Mouse (Mus musculus) midbrain, embryonic 14.5 days (tissue): ENCODE data around the gene Gla. TPM values are rescaled to one million over a fixed set of nuclear protein-coding genes. Genes with fewer than 3 reads are reported as not detected.

Source experiments
- ATAC-seq: fragments of 200-750 bp; cut with Nextera tagmentation; 2 replicates; pipeline ENCODE4 v1.8.0; 2017; ENCODE audit warnings: moderate number of reproducible peaks, moderate library complexity; ENCODE audit not compliant: low FRiP score, low TSS enrichment
- DNase-seq: peaks from one replicate; pipeline ENCODE4 v3.0.0-alpha.2; 2015
- H3K27ac ChIP-seq: fragments of 300-500 bp; sonication (generic); replicated peaks from 2 replicates; pipeline ENCODE4 v1.5.1; 2014; ENCODE audit warnings: mild to moderate bottlenecking, low read depth, low read length, moderate library complexity
- H3K27me3 ChIP-seq: fragments of 300-500 bp; sonication (generic); 2 replicates; pipeline ENCODE4 v1.6.1; 2014; ENCODE audit warnings: low read length, control low read depth, mixed read lengths; ENCODE audit not compliant: control insufficient read depth, insufficient read depth
- H3K36me3 ChIP-seq: fragments of 300-500 bp; sonication (generic); 2 replicates; pipeline ENCODE4 v1.6.1; 2014; ENCODE audit warnings: low read length, control low read depth; ENCODE audit not compliant: control insufficient read depth, insufficient read depth
- H3K4me1 ChIP-seq: fragments of 300-500 bp; sonication (generic); 2 replicates; pipeline ENCODE4 v1.6.1; 2014; ENCODE audit warnings: mild to moderate bottlenecking, antibody characterized with exemption, low read length, control low read depth; ENCODE audit not compliant: control insufficient read depth, insufficient read depth
- H3K4me2 ChIP-seq: fragments of 300-500 bp; sonication (generic); 2 replicates; pipeline ENCODE4 v1.6.1; 2014; ENCODE audit warnings: mild to moderate bottlenecking, low read length, moderate library complexity
- H3K4me3 ChIP-seq: fragments of 300-500 bp; sonication (generic); replicated peaks from 2 replicates; pipeline ENCODE4 v1.5.1; 2014; ENCODE audit warnings: low read depth, low read length
- H3K9ac ChIP-seq: fragments of 300-500 bp; sonication (generic); replicated peaks from 2 replicates; pipeline ENCODE4 v1.6.1; 2014; ENCODE audit warnings: mild to moderate bottlenecking, low read length, moderate library complexity
- H3K9me3 ChIP-seq: fragments of 300-500 bp; sonication (generic); 2 replicates; pipeline ENCODE4 v1.6.1; 2016; ENCODE audit warnings: low read length, control low read depth, mixed read lengths; ENCODE audit not compliant: control insufficient read depth
- WGBS: fragments of 180-500 bp; shearing (Covaris S2); extraction: QIAGEN DNeasy Blood & Tissue Kit; methylation state at CpG from one replicate; pipeline ENCODE4 v1.1.7; 2014; 5-methylcytosine and 5-hydroxymethylcytosine counted together
- polyA plus RNA-seq: library from polyadenylated mRNA; unstranded; fragments of >200 nt; fragmentation: Nextera tagmentation; extraction: Ambion mirVana; gene quantifications from 2 replicates; pipeline ENCODE4 v1.2.1, GENCODE M21; 2014

Gla gene
- polyA plus RNA-seq, 1 experiment from 2014 or later, result 1.9 TPM

DNA sequence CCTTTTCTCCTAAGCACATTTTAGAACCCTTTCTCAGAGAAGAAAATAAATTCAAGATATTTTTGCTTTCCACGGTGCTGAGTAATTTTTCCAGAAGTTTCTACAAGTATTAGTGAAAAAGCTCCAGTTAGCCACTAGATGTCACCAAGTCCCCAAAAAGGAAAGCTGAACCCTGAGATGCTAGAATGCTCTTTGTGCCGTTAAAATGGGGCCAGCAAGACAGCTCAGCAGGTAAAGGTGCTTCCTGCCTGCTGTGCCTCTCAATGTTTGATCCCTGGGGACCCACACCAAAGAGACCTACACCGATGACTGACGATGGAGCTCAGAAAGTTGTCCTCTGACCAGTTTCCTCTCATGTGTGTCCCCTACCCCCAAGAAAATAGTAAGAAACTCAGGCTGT, 8.5 kb upstream of the Gla start:
- Histone ChIP-seq H3K9ac (no peak overlapping the region), H3K4me3 (no peak overlapping the region), H3K27ac (no peak overlapping the region), H3K27me3 (no peaks in the 10 kb centered on the region), H3K4me1 (no peaks in the 10 kb centered on the region), H3K9me3 (no peaks in the 10 kb centered on the region), H3K36me3 (0 out of 2 replicates have a peak, but pooled peaks cover 5% of the 10 kb centered on the region), H3K4me2 (no peak overlapping the region)
- ATAC-seq (no peak), DNase-seq (peak; percentile 74)
- WGBS, result 44% methylated on average over 4 of the region's 4 CpGs

DNA sequence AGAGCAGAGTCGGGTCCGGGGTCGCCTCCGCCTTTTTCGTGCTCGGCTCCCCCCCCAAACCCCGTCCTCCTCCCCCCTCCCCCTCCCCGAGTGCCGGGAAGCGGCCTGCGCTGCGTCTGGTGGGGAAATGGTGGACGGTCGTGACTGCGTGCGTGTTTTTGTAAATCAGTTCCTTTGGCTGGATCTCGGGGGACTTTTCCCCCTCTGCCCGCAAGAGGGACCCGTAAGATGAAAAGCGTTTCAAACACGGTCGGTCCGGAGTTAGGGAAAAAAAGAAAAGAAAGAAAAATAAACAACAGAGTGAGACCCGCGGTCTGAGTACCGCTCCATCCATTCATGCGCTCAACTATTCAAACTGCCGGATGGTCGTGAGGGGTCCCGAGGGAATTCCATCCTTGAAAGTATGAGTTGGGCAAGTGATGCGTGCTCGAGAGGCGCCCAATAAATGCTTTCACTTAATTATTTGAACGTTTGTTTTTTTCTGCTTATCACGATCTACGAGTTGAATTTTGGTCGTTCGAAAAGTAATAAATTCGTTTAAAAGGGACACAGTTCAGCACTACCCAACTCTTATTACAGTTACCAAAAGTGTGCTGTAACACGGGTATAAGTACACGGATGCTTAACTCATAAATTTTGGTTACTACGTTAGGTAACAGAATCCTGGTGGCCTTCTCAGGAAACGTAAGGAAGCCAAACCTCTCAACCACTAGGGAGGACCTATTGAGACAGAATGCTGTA, 625 bp upstream of the Gla start:
- peak overlapping the region; percentile 93 for H3K27ac ChIP-seq
- 0 out of 2 replicates have a peak, but pooled peaks cover 7% of the 10 kb centered on the region for H3K4me1 ChIP-seq
- H3K36me3 ChIP-seq, result no peaks in the 10 kb centered on the region
- no peaks in the 10 kb centered on the region for H3K27me3 ChIP-seq
- no peaks in the 10 kb centered on the region for H3K9me3 ChIP-seq
- ATAC-seq, result peak; percentile 90
- peak overlapping the region; percentile 46 for H3K4me3 ChIP-seq
- peak; percentile 75 for DNase-seq
- H3K9ac ChIP-seq, result peak overlapping the region; percentile 47
- peak overlapping the region; percentile 56 for H3K4me2 ChIP-seq
- WGBS, result 23% methylated on average over 41 of the region's 43 CpGs

DNA sequence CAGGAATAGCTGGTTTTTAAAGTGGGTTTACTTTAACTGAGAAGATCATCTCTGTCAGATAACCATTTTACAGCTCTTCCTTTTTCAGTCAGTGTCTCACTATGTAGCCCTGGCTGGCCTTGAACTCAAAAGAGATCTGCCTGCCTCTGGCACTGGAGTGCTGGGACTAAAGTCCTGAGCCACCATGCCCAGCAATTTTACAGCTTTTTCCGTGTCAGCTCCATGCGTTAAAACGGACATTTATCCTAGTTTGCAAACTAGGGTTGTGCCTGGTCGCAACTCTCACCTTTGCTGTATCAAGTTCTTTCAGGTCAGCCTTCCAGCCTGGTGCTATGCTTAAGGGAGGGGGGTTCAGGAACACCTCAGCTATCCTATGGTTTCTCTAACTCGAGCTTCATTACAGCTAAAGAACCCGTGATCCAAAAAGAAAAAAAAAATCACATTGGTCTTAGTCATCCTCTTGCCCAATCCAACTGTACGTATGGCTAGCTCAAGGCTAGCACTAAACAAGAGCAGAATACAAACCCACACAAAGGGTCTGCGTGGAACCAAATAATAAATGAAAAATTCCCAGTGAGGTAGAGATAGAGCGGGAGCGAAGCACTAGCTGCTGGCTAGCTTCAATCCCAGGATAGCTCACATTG, 881 bp downstream of the Gla start:
- no peak for DNase-seq

DNA sequence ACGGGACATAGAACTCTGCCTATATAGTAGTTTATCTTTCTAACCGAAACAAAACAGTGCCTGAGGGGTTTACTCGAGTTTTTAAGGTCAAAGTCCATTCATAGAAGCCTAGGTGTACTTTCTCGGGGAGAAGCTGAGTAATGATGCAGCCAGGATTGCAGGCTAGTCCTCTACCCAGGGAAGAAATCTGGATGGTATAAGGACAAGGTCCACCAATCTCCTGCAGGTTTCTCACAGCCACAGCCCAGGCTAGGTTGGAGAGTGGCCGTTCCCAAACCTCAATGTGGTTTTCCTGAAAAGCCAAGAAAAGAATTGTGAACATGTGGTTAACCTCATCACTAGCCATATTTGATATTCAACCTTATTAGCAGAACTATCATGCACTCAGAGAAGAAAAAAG, 11.1 kb downstream of the Gla start:
- Histone ChIP-seq H3K9me3 (no peaks in the 10 kb centered on the region), H3K4me1 (no peaks in the 10 kb centered on the region), H3K27me3 (no peaks in the 10 kb centered on the region), H3K4me3 (no peak overlapping the region), H3K36me3 (peaks cover 13% of the 10 kb centered on the region; the same call in 1 of the 2 replicates), H3K9ac (no peak overlapping the region), H3K27ac (no peak overlapping the region), H3K4me2 (no peak overlapping the region)
- WGBS, result 73% methylated on average over 5 of the region's 5 CpGs
- ATAC-seq (no peak), DNase-seq (no peak)

More for the DNA sequence above, 881 bp downstream of the Gla start:
- ATAC-seq, result no peak
- Histone ChIP-seq H3K4me2 (peak overlapping the region; percentile 53), H3K4me3 (peak overlapping the region; percentile 46), H3K27me3 (no peaks in the 10 kb centered on the region), H3K9ac (peak overlapping the region; percentile 4; the same call in 1 of the 2 replicates), H3K36me3 (no peaks in the 10 kb centered on the region), H3K27ac (no peak overlapping the region), H3K4me1 (0 out of 2 replicates have a peak, but pooled peaks cover 7% of the 10 kb centered on the region), H3K9me3 (no peaks in the 10 kb centered on the region)
- 33% methylated on average over 10 of the region's 10 CpGs for WGBS

DNA sequence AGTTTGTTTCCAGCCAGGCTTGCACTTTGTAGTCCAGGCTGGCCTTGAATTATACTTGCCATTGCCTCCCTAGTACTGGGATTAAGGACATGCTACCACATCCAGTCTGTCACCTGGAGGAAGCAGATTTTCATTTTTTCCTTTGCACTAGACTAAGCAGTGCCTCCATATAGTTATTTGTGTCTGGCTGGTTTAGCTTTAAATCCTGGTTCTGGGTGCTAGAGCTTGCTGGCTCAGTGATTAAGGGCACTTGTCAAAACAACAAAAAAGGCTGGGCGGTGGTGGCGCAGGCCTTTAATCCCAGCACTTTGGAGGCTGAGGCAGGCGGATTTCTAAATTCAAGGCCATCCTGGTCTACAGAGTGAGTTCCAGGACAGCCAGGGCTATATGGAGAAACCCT, 11.9 kb downstream of the Gla start:
- WGBS, result 88% methylated on average over 3 of the region's 3 CpGs
- peaks cover 13% of the 10 kb centered on the region; the same call in 1 of the 2 replicates for H3K36me3 ChIP-seq
- H3K4me1 ChIP-seq, result no peaks in the 10 kb centered on the region
- H3K27me3 ChIP-seq, result no peaks in the 10 kb centered on the region
- no peak overlapping the region for H3K27ac ChIP-seq
- no peaks in the 10 kb centered on the region for H3K9me3 ChIP-seq
- H3K4me3 ChIP-seq, result no peak overlapping the region
- H3K4me2 ChIP-seq, result no peak overlapping the region
- H3K9ac ChIP-seq, result no peak overlapping the region
- DNase-seq (no peak), ATAC-seq (no peak)

DNA sequence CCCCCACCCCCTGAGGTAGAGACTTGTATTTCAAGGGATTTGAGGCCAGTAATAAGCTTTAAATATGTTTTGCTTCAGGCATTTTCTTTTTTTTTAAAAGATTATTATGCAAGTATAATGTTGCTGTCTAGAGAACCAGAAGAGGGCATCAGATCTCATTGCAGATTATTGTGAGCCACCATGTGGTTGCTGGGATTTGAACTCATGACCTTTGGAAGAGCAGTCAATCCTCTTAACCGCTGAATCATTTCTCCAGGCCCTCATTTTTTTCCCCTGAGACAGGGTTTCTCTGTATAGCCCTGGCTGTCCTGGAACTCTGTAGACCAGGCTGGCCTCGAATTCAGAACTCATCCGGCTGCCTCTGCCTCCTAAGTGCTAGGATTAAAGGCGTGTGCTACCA, 12.7 kb downstream of the Gla start:
- no peaks in the 10 kb centered on the region for H3K9me3 ChIP-seq
- H3K36me3 ChIP-seq, result peaks cover 13% of the 10 kb centered on the region; the same call in 1 of the 2 replicates
- no peak overlapping the region for H3K27ac ChIP-seq
- no peaks in the 10 kb centered on the region for H3K4me1 ChIP-seq
- DNase-seq (no peak), ATAC-seq (no peak)
- 90% methylated on average over 4 of the region's 4 CpGs for WGBS
- H3K4me3 ChIP-seq, result no peak overlapping the region
- no peak overlapping the region for H3K9ac ChIP-seq
- no peak overlapping the region for H3K4me2 ChIP-seq
- no peaks in the 10 kb centered on the region for H3K27me3 ChIP-seq

DNA sequence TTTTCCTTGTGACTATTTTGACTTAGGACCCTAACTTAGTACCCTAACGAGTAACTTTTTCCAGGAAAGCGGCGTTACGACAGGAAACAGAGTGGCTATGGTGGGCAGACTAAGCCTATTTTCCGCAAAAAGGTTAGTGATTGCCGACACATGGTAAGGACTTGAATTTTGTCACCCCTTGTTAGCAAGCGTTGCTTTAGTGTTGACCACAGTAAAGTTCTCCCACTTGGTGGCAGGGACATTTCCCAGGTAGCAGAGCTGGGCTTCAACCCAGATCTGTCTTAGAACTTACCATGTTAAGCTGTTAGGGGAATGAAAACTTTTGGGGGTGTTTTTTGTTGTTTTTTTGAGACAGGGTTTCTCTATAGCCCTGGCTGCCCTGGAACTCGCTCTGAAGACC, 14.5 kb downstream of the Gla start:
- WGBS, result 38% methylated on average over 8 of the region's 8 CpGs
- peaks cover 13% of the 10 kb centered on the region; the same call in 1 of the 2 replicates for H3K36me3 ChIP-seq
- no peak overlapping the region for H3K27ac ChIP-seq
- no peaks in the 10 kb centered on the region for H3K4me1 ChIP-seq
- H3K9ac ChIP-seq, result peak overlapping the region; percentile 57; the same call in 1 of the 2 replicates
- H3K4me2 ChIP-seq, result peak overlapping the region; percentile 62
- peak overlapping the region; percentile 46 for H3K4me3 ChIP-seq
- DNase-seq (no peak), ATAC-seq (no peak)
- H3K27me3 ChIP-seq, result no peaks in the 10 kb centered on the region
- no peaks in the 10 kb centered on the region for H3K9me3 ChIP-seq

DNA sequence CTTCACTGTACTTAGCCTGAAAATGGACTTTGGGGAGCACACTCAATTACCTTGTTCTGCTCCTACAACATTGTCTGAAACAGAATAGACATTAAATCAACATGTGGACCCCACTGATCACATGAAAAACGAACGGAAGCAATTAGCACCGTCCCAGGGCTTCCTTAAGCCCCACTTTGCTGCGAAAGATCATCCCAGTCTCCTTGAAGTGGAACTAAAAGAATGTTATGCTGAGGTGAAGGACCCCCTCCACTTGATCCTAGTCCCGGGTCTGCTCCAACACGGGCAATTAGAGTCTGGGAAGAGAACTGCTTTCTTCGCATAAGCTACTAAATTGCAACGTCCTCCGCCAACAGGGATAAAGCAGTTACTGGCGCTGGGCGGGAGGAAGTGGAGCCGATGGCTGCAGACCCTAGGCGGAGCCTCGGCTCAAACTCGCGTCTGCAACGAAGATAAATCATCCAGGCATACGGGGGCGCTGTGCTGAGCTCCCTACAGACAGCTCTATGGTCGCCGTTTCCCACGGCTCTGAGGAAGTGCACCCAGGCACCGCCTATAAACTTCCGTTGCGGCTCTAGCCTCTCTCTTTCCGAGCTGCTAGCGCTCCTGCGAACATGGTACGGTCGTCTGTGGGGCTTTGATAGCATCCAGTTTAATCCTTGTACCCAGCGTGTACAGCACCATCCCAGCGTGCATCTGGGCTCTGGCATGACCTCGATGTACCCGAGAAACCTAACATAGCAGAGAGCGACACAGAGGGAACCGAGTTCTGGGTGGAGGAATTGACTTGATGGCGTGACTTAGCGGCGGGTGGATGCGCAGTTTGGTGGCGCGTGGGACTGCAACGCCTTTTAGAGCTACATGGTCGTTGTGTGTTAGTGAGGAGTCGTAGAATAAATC, 15.6 kb downstream of the Gla start, which contains the start of gene Rpl36a:
Gene Rpl36a, plus strand, starts transcription at position 552 of the 900 bp plus-strand sequence.
- 25% methylated on average over 45 of the region's 45 CpGs for WGBS
- Histone ChIP-seq H3K27ac (peak within 1 kb of the TSS; percentile 86), H3K27me3 (no peaks in the 10 kb centered on the region), H3K4me1 (no peaks in the 10 kb centered on the region), H3K9me3 (no peaks in the 10 kb centered on the region), H3K4me2 (peak within 1 kb of the TSS; percentile 62), H3K9ac (peak within 1 kb of the TSS; percentile 57), H3K36me3 (peaks cover 12% of the 10 kb centered on the region; the same call in 1 of the 2 replicates), H3K4me3 (peak within 1 kb of the TSS; percentile 46)
- peak; percentile 96 for ATAC-seq
- DNase-seq, result peak; percentile 93
